Mouse (Mus musculus): Measurements from ENCODE around the gene Gipc3. TPM values are rescaled to one million over a fixed set of nuclear protein-coding genes. Genes with fewer than 3 reads are reported as not detected.

Gipc3 gene
- total and polyA plus RNA-seq, 3 experiments = 4.8 to 6.4 (median 5.5) TPM

DNA sequence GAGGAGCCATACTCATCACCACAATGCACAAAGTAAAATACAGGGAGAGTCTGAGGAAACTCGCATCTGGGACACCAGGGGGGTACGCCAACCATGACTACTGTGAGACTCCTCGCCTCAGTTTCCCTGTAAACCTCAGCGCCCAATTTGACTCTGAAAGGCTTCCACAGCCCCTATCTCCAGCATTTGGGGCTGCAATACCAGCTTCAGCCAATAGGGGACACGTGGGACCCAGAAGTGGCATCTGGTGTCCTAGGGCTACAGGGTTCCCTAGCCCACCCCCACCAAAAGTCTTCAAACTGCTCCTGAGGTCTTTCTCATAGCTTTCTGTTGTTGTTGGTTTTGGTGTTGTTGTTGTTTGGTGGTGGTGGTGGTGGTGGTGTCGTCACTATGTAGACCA, 54.5 kb downstream of the Gipc3 start:
- no peak overlapping the region for H3K27ac ChIP-seq
- no peak for DNase-seq
- peaks cover 3% of the 10 kb centered on the region; the same call in 1 of the 2 replicates for H3K27me3 ChIP-seq (ENCODE audit: control insufficient read depth, insufficient read depth, low read length)

DNA sequence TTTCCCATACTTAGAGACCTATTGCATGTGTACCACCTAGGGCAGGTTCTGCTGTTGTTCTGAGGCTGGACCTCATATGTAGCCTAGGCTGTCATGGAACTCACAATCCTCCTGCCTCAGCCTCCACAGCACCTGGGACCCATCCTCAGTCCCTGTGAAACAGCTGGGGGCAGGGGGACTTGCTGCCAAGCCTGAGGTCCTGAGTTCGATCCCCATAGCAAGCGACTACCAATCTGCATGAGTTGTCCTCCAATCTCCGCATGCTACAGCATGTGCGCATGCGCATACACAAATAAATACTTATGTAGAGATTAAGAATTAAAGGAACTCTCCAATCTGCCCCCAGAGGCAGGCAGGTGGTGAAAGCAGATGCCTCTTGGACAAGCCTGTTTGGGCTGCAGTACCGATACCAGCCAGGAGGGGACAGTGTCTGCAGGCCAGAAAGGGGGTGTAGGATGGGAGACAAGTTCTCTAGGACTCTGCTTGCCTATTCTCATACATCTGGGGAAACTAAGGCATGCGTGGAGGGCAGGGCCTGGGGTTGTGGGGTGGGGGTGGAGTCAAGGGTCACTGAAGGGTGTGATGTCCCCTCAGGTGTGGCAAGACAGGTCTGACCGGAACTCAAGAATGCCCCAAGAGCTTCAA, 55.4 kb downstream of the Gipc3 start:
- DNase-seq = peak in 1 of 2 experiments; percentile 73
- Histone ChIP-seq H3K4me3 (no peak overlapping the region), H3K27ac (no peak overlapping the region), H3K36me3 (ENCODE audit: control insufficient read depth, insufficient read depth, low read length) (no peaks in the 10 kb centered on the region), H3K79me2 (replicated peaks; ENCODE audit: control insufficient read depth, insufficient read depth, low read length) (no peaks in the 10 kb centered on the region), H3K9ac (ENCODE audit: low read depth, low read length) (no peak overlapping the region), H3K4me1 (ENCODE audit: control insufficient read depth, insufficient read depth, low read length) (peaks cover 1% of the 10 kb centered on the region; the same call in 1 of the 2 replicates), H3K27me3 (ENCODE audit: control insufficient read depth, insufficient read depth, low read length) (peaks cover 4% of the 10 kb centered on the region; the same call in 1 of the 2 replicates)
- intact Hi-C loops (cut with DNase I) = loop anchor here (1.0 to 5.0 kb wide), 3 partner anchors 19 to 165 kb away; partner anchors contain the start of gene Gipc3
- TF ChIP-seq POLR2A (IDR thresholded peaks at IDR 0.05; ENCODE audit: insufficient read depth, low read depth, low read length) = no peak
- peak; percentile 84 for TF ChIP-seq CTCF (IDR thresholded peaks at IDR 0.05)
- TF ChIP-seq EP300 (IDR thresholded peaks at IDR 0.05; ENCODE audit: insufficient read depth, low read depth, low read length) = no peak
- WGBS = 57% methylated on average over 8 of the region's 8 CpGs

More for the DNA sequence above, 54.5 kb downstream of the Gipc3 start:
- TF ChIP-seq EP300 (IDR thresholded peaks at IDR 0.05; ENCODE audit: insufficient read depth, low read depth, low read length) = no peak
- TF ChIP-seq CTCF (IDR thresholded peaks at IDR 0.05) = peak; percentile 70
- Histone ChIP-seq H3K4me3 (no peak overlapping the region), H3K79me2 (replicated peaks; ENCODE audit: control insufficient read depth, insufficient read depth, low read length) (no peaks in the 10 kb centered on the region; the same call in 1 of the 2 replicates), H3K4me1 (ENCODE audit: control insufficient read depth, insufficient read depth, low read length) (peaks cover 2% of the 10 kb centered on the region), H3K9ac (ENCODE audit: low read depth, low read length) (no peak overlapping the region), H3K36me3 (ENCODE audit: control insufficient read depth, insufficient read depth, low read length) (no peaks in the 10 kb centered on the region)
- 25% methylated on average over 6 of the region's 6 CpGs for WGBS
- intact Hi-C loops (cut with DNase I) = loop anchor here (2.0 to 5.0 kb wide), 2 partner anchors 54 to 164 kb away; partner anchors contain the start of gene Gipc3

DNA sequence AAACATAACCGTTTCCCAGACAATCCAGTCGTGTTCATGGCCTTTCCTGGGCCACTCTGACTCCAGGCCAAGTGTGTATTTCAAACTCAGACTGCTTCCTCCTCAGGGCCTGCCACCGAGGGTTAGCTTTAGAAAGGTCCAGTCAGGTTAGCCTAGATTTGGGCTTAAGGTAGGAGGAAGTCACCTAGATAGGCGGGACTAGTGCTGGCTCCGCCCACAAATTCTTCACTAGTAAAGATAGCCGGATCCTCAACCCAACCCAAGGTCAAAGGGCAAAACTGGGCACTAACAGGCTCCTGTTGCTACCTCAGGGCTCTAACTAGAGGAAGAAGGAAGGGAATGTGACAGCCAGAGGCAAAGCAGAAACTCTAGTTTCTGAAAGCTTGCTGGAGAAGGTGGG, 56.5 kb downstream of the Gipc3 start:
- intact Hi-C loops (cut with DNase I) = loop anchor here (5.0 kb wide), 1 partner anchor 166 kb away; no protein-coding TSS in a partner anchor
- 51% methylated on average over 6 of the region's 6 CpGs for WGBS
- no peak overlapping the region for H3K4me3 ChIP-seq
- H3K27ac ChIP-seq = no peak overlapping the region
- H3K27me3 ChIP-seq (ENCODE audit: control insufficient read depth, insufficient read depth, low read length) = peaks cover 4% of the 10 kb centered on the region; the same call in 1 of the 2 replicates
- H3K36me3 ChIP-seq (ENCODE audit: control insufficient read depth, insufficient read depth, low read length) = no peaks in the 10 kb centered on the region
- H3K79me2 ChIP-seq (replicated peaks; ENCODE audit: control insufficient read depth, insufficient read depth, low read length) = no peaks in the 10 kb centered on the region
- no peak overlapping the region for H3K9ac ChIP-seq (ENCODE audit: low read depth, low read length)
- peaks cover 1% of the 10 kb centered on the region; the same call in 1 of the 2 replicates for H3K4me1 ChIP-seq (ENCODE audit: control insufficient read depth, insufficient read depth, low read length)
- no peak for DNase-seq
- TF ChIP-seq EP300 (IDR thresholded peaks at IDR 0.05; ENCODE audit: insufficient read depth, low read depth, low read length) (no peak), POLR2A (IDR thresholded peaks at IDR 0.05; ENCODE audit: insufficient read depth, low read depth, low read length) (no peak), CTCF (IDR thresholded peaks at IDR 0.05) (no peak)

DNA sequence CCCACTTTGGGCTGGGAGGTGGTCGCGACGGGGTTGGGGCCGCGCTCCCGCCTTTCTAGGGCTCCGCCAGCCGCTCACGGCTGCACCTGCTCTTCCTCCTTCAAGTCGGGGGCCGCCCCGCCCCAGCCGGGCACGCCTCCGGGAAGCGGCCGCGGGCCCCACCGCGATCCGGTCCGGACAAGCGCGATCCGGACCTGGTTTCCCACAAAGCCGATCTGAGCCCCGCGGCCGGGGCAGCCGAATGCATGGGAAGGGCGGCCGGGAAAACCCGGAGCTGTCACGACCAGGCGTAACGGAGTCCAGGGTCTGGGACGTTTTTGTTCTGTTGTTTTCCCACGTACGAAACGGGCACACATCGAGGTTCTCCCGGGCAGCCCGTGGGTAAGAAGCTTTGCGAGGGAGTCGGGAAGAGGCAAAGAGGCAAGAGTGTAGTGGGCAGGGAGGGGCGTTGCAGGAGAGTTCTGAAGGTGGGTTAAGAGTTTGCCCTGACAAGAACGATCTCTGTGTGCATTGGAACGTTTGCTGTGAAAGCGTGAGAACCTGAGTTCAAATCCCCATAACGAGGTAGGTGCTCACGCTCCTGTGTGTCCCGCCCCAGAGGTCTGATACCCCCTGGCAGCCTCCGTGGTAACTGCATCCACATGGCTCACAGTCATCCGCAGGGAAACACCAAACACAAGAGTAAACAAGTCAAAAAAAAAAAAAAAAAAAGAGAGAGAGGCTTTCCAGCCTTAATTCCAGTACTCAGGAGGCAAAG, 57.2 kb downstream of the Gipc3 start:
- WGBS = 3% methylated on average over 54 of the region's 54 CpGs
- Histone ChIP-seq H3K27ac (no peak overlapping the region), H3K79me2 (replicated peaks; ENCODE audit: control insufficient read depth, insufficient read depth, low read length) (no peaks in the 10 kb centered on the region), H3K4me3 (peak overlapping the region; percentile 39), H3K9ac (ENCODE audit: low read depth, low read length) (peak overlapping the region; percentile 47), H3K36me3 (ENCODE audit: control insufficient read depth, insufficient read depth, low read length) (no peaks in the 10 kb centered on the region), H3K27me3 (ENCODE audit: control insufficient read depth, insufficient read depth, low read length) (peaks cover 4% of the 10 kb centered on the region; the same call in 1 of the 2 replicates), H3K4me1 (ENCODE audit: control insufficient read depth, insufficient read depth, low read length) (peaks cover 1% of the 10 kb centered on the region; the same call in 1 of the 2 replicates)
- no peak for TF ChIP-seq CTCF (IDR thresholded peaks at IDR 0.05)
- no peak for TF ChIP-seq EP300 (IDR thresholded peaks at IDR 0.05; ENCODE audit: insufficient read depth, low read depth, low read length)
- no peak for TF ChIP-seq POLR2A (IDR thresholded peaks at IDR 0.05; ENCODE audit: insufficient read depth, low read depth, low read length)
- DNase-seq = peak; percentile 91 to 97
- intact Hi-C loops (cut with DNase I) = loop anchor here (5.0 kb wide), 1 partner anchor 166 kb away; no protein-coding TSS in a partner anchor

Small RNA genes within 50 kb of the gene (microRNA-seq; reads per million reads assigned to microRNA genes)
- 0.56 to 1.5 reads per million in 2 experiments for gene Mir6913

Other genes with a start within 250 kb of the Gipc3 start
Only the 30 nearest of the 33 such genes appear.
- 10 to 100 TPM; 35.2 to 41.4 TPM for gene Zbtb7a, start 208.0 kb downstream of the Gipc3 start, total RNA-seq (2021)
- 16.1 and 20.6 TPM in 2 replicates for gene Zbtb7a, start 208.0 kb downstream of the Gipc3 start, polyA plus RNA-seq (2012; rRNA removed)
- 10 to 100 TPM; 14.1 to 16.5 TPM for gene Pias4, start 175.3 kb downstream of the Gipc3 start, total RNA-seq (2021)
- gene Pias4, start 175.3 kb downstream of the Gipc3 start, polyA plus RNA-seq (2012; rRNA removed) = 22.3 and 23.3 TPM in 2 replicates
- 1,000 to 10,000 TPM; 1,027 to 1,244 TPM for gene Eef2, start 166.6 kb downstream of the Gipc3 start, total RNA-seq (2021)
- gene Eef2, start 166.6 kb downstream of the Gipc3 start, polyA plus RNA-seq (2012; rRNA removed) = 887 and 1,187 TPM in 2 replicates
- 10 to 100 TPM; 27.8 to 29.0 TPM for gene Dapk3, start 160.3 kb downstream of the Gipc3 start, total RNA-seq (2021)
- gene Dapk3, start 160.3 kb downstream of the Gipc3 start, polyA plus RNA-seq (2012; rRNA removed) = 30.6 and 35.5 TPM in 2 replicates
- gene 4930442H23Rik, start 159.4 kb downstream of the Gipc3 start, total RNA-seq (2021) = not detected
- gene 4930442H23Rik, start 159.4 kb downstream of the Gipc3 start, polyA plus RNA-seq (2012; rRNA removed) = not detected in 2 replicates
- gene Nmrk2, start 141.2 kb downstream of the Gipc3 start, total RNA-seq (2021) = 1 to 10 TPM; 8.7 to 8.8 TPM
- 4.7 and 6.3 TPM in 2 replicates for gene Nmrk2, start 141.2 kb downstream of the Gipc3 start, polyA plus RNA-seq (2012; rRNA removed)
- under 1 TPM in 1 of 2 experiments, not detected in 1; 0.09 TPM for gene Atcay, start 112.4 kb downstream of the Gipc3 start, total RNA-seq (2021)
- 0.14 and 0.20 TPM in 2 replicates for gene Atcay, start 112.4 kb downstream of the Gipc3 start, polyA plus RNA-seq (2012; rRNA removed)
- 1 to 10 TPM; 1.8 to 2.0 TPM for gene Zfr2, start 110.1 kb downstream of the Gipc3 start, total RNA-seq (2021)
- gene Zfr2, start 110.1 kb downstream of the Gipc3 start, polyA plus RNA-seq (2012; rRNA removed) = 5.0 and 6.3 TPM in 2 replicates
- under 1 TPM; 0.48 to 0.86 TPM for gene Matk, start 90.3 kb downstream of the Gipc3 start, total RNA-seq (2021)
- 0.97 and 1.5 TPM in 2 replicates for gene Matk, start 90.3 kb downstream of the Gipc3 start, polyA plus RNA-seq (2012; rRNA removed)
- gene Mrpl54, start 76.3 kb downstream of the Gipc3 start, total RNA-seq (2021) = 100 to 1,000 TPM in 1 of 2 experiments, 10 to 100 TPM in 1; 85.7 to 101 TPM
- gene Mrpl54, start 76.3 kb downstream of the Gipc3 start, polyA plus RNA-seq (2012; rRNA removed) = 66.7 and 93.2 TPM in 2 replicates
- 100 to 1,000 TPM; 111 to 123 TPM for gene Apba3, start 76.3 kb downstream of the Gipc3 start, total RNA-seq (2021)
- gene Apba3, start 76.3 kb downstream of the Gipc3 start, polyA plus RNA-seq (2012; rRNA removed) = 151 TPM in 2 replicates
- not detected for gene Tjp3, start 51.7 kb downstream of the Gipc3 start, total RNA-seq (2021)
- 0.12 and 0.78 TPM in 2 replicates for gene Tjp3, start 51.7 kb downstream of the Gipc3 start, polyA plus RNA-seq (2012; rRNA removed)
- gene Pip5k1c, start 50.3 kb downstream of the Gipc3 start, total RNA-seq (2021) = 10 to 100 TPM; 27.0 to 28.0 TPM
- gene Pip5k1c, start 50.3 kb downstream of the Gipc3 start, polyA plus RNA-seq (2012; rRNA removed) = 37.5 and 44.2 TPM in 2 replicates
- 10 to 100 TPM; 16.1 to 18.0 TPM for gene Cactin, start 22.2 kb downstream of the Gipc3 start, total RNA-seq (2021)
- 15.4 and 18.0 TPM in 2 replicates for gene Cactin, start 22.2 kb downstream of the Gipc3 start, polyA plus RNA-seq (2012; rRNA removed)
- 1 to 10 TPM; 3.8 to 4.1 TPM for gene Tbxa2r, start 14.5 kb downstream of the Gipc3 start, total RNA-seq (2021)
- 7.1 and 8.7 TPM in 2 replicates for gene Tbxa2r, start 14.5 kb downstream of the Gipc3 start, polyA plus RNA-seq (2012; rRNA removed)
- gene Hmg20b, start 7.2 kb upstream of the Gipc3 start, total RNA-seq (2021) = 10 to 100 TPM; 55.6 to 58.1 TPM
- gene Hmg20b, start 7.2 kb upstream of the Gipc3 start, polyA plus RNA-seq (2012; rRNA removed) = 44.3 and 54.9 TPM in 2 replicates
- gene Mfsd12, start 14.2 kb upstream of the Gipc3 start, total RNA-seq (2021) = 10 to 100 TPM; 10.6 to 11.1 TPM
- gene Mfsd12, start 14.2 kb upstream of the Gipc3 start, polyA plus RNA-seq (2012; rRNA removed) = 9.6 and 10.5 TPM in 2 replicates
- 1 to 10 TPM in 1 of 2 experiments, under 1 TPM in 1; 0.64 to 1.1 TPM for gene 4930404N11Rik, start 22.6 kb upstream of the Gipc3 start, total RNA-seq (2021)
- gene 4930404N11Rik, start 22.6 kb upstream of the Gipc3 start, polyA plus RNA-seq (2012; rRNA removed) = 0.32 and 1.2 TPM in 2 replicates
- 10 to 100 TPM; 29.9 to 31.5 TPM for gene Fzr1, start 35.2 kb upstream of the Gipc3 start, total RNA-seq (2021)
- gene Fzr1, start 35.2 kb upstream of the Gipc3 start, polyA plus RNA-seq (2012; rRNA removed) = 49.3 and 56.1 TPM in 2 replicates
- 10 to 100 TPM; 46.6 to 53.8 TPM for gene Dohh, start 41.2 kb upstream of the Gipc3 start, total RNA-seq (2021)
- gene Dohh, start 41.2 kb upstream of the Gipc3 start, polyA plus RNA-seq (2012; rRNA removed) = 48.5 and 56.9 TPM in 2 replicates
- 1 to 10 TPM in 1 of 2 experiments, under 1 TPM in 1; 0.73 to 1.9 TPM for gene Gm48551, start 41.2 kb upstream of the Gipc3 start, total RNA-seq (2021)
- 2.1 and 3.5 TPM in 2 replicates for gene Gm48551, start 41.2 kb upstream of the Gipc3 start, polyA plus RNA-seq (2012; rRNA removed)
- gene Gm48552, start 45.7 kb upstream of the Gipc3 start, total RNA-seq (2021) = 1 to 10 TPM in 1 of 2 experiments, not detected in 1; 1.2 TPM
- gene Gm48552, start 45.7 kb upstream of the Gipc3 start, polyA plus RNA-seq (2012; rRNA removed) = 0.88 and 1.2 TPM in 2 replicates
- 1 to 10 TPM; 2.0 to 2.3 TPM for gene Smim24, start 49.8 kb upstream of the Gipc3 start, total RNA-seq (2021)
- 8.3 and 8.6 TPM in 2 replicates for gene Smim24, start 49.8 kb upstream of the Gipc3 start, polyA plus RNA-seq (2012; rRNA removed)
- 100 to 1,000 TPM in 1 of 2 experiments, 10 to 100 TPM in 1; 94.2 to 104 TPM for gene Nfic, start 112.4 kb upstream of the Gipc3 start, total RNA-seq (2021)
- gene Nfic, start 112.4 kb upstream of the Gipc3 start, polyA plus RNA-seq (2012; rRNA removed) = 59.9 and 80.1 TPM in 2 replicates
- under 1 TPM in 1 of 2 experiments, not detected in 1; 0.16 TPM for gene Celf5, start 139.4 kb upstream of the Gipc3 start, total RNA-seq (2021)
- 0.39 and 0.73 TPM in 2 replicates for gene Celf5, start 139.4 kb upstream of the Gipc3 start, polyA plus RNA-seq (2012; rRNA removed)
- 10 to 100 TPM; 68.6 to 74.2 TPM for gene Ncln, start 153.1 kb upstream of the Gipc3 start, total RNA-seq (2021)
- 107 and 116 TPM in 2 replicates for gene Ncln, start 153.1 kb upstream of the Gipc3 start, polyA plus RNA-seq (2012; rRNA removed)
- 1 to 10 TPM in 1 of 2 experiments, under 1 TPM in 1; 0.81 to 1.1 TPM for gene S1pr4, start 156.9 kb upstream of the Gipc3 start, total RNA-seq (2021)
- 2.0 and 3.1 TPM in 2 replicates for gene S1pr4, start 156.9 kb upstream of the Gipc3 start, polyA plus RNA-seq (2012; rRNA removed)
- 1 to 10 TPM; 1.1 to 1.5 TPM for gene Gna15, start 181.0 kb upstream of the Gipc3 start, total RNA-seq (2021)
- 1.1 and 1.2 TPM in 2 replicates for gene Gna15, start 181.0 kb upstream of the Gipc3 start, polyA plus RNA-seq (2012; rRNA removed)
- gene Gna11, start 201.9 kb upstream of the Gipc3 start, total RNA-seq (2021) = 10 to 100 TPM; 46.6 to 53.5 TPM
- gene Gna11, start 201.9 kb upstream of the Gipc3 start, polyA plus RNA-seq (2012; rRNA removed) = 68.0 and 81.9 TPM in 2 replicates
- gene Aes, start 216.2 kb upstream of the Gipc3 start, total RNA-seq (2021) = 1,000 to 10,000 TPM in 1 of 2 experiments, 100 to 1,000 TPM in 1; 982 to 1,113 TPM
- gene Aes, start 216.2 kb upstream of the Gipc3 start, polyA plus RNA-seq (2012; rRNA removed) = 2,586 and 3,063 TPM in 2 replicates